Mouse (Mus musculus): ENCODE data around the gene Zswim9.

The Zswim9 gene

DNA sequence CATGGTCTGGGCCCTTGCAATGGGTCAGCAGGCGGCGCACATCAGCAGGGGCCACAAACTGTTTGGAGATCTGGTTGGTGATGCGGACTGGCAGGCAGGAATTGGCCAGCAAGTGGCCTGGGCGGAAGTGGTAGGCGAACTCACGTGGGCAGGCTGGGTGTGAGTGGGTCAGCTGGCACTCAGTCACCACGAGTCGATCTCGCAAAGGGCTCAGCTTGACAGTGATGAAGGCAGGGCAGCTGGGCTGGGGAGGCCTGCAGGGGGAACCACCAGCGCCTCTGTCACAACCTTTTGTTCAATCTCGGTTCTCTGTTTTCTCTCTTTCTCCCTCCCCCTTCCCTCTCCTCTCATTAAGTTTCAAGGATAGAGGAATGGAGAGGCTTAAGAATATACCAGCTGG, 9.1 kb downstream of the Zswim9 start:
- in situ Hi-C loops (cut with MboI; ENCODE audit: low sequenced_read_pairs) = no loop called here

DNA sequence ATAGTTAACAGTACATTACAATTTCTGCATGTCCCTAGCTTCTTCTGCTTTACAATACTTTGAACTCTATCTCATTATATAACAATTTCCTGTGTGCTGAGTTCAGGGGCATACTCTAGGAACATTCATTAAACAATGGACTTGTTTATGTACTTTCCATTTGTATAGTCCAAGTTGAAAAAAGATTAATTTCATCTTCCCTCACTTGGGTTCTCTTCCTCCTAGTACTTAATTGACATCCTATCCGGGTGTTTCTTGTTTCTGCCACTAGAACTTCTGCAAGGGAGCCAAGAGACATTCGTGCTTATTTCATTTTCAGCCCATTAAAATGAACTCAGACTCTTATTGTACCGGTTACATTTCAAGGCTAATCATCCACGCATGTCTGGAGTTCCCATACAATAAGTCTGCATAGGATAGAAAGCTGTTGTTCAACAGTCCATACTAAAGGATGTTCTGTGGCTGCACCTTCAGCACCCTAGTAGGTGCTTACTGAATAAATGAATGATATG, 9.7 kb downstream of the Zswim9 start:
- in situ Hi-C loops (cut with MboI; ENCODE audit: low sequenced_read_pairs) = no loop called here

DNA sequence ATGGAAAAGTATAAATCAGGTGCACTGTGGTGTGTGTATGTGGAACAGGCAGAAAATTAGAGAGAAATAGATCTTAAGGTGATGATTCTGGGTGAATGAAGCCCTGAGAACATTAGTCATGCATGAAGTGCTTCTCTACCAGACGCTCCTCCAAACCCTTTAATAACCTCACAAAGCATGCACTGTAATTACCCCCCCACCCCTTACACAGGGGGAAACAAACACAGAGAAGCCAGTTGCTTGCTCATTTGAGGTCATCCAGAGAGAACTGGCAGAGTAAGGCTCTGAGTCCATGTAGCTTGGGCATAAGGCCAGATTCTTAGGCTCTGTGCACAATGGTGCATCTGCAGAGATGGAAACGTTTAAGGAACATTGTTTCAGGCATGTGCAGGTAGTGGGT, 14.1 kb downstream of the Zswim9 start:
- in situ Hi-C loops (cut with MboI; ENCODE audit: low sequenced_read_pairs) = no loop called here

DNA sequence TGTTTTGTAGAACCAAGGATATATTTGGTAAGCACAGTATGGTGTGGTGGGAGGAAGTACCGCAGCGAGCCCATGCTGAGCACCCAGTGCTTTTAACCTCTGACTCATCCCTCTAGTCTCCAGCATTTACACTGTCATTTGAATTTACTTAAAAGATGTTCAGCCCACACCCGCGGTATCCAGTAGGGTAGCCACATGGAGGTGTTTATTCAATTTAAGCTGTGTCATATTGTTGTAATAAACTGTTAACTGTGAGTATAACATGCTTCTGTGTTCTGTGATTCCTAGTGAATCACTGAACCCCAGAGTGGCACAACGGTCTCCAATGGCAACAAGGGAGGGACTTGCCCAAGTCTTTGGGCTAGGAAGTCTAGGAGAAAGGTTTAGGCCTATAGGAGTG, 14.7 kb downstream of the Zswim9 start:
- in situ Hi-C loops (cut with MboI; ENCODE audit: low sequenced_read_pairs) = no loop called here

DNA sequence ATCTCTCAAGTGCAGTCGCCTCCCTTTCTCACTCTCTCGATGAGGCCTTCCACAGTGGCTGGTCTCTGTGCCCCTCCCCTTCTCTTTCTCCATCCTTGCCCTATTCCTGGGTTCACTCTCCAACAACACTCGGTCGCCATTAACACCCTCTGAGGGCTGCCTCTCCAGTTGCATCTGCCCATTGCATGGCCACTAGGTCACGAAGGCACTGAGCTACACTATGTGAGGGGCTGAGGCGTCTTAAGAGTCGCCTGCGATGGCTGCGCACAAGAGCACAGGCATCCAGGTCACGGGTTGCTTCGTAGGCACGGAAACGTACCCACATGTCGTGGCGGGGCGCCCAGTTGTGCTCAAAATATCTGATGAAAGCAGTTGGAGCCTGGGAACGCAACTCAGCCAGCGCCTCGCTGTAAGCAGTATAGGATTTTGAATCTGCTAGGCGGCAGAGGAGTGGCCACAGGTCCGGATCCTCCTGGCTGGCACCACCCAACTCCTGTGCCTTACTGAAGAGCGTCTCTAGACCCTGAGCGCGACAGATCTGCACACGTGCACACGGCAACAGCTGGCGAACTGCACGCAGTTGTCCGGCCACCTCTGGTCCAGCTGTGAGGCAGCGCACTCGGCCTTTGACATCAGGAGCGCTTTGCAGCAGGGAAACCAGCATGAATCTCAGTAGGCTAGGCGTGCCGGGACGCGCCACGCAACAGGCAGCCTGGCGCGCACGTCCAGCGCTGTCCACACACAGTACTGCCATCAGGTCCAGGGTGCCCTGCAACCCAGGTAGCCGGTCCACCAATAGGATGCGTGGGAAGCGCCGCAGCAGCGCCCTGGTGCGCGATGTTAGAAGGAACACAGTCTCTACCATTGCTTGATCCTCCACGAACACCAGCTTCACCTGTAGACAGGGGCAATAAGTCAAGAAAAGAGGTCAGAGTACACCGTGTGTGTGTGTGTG, 17.5 kb downstream of the Zswim9 start:
- in situ Hi-C loops (cut with MboI; ENCODE audit: low sequenced_read_pairs) = no loop called here

DNA sequence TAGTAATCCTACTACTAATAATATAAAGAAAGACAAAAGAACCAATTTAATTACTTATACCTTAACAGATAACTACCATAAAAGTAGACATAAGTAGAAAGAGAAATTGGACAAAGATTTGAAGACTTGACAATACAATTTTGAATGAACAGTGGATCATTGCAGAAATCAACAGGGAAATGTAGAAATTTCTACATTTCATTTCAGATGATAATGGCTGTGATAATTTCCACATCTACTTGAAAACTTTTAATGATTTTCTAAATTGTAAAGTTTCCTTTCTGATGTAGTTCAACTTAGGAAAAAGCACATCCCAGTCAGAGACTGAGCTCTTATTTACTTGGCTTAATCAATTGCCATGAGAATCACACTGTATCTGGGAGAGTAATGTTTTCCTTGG, 65.8 kb downstream of the Zswim9 start, which contains the start of gene Vmn1r89:
Vmn1r89 (plus strand) TSS at position 301 of the 400 bp plus-strand sequence.
- in situ Hi-C loops (cut with MboI; ENCODE audit: low sequenced_read_pairs) = no loop called here
